ENCODE assay signal across 8 mouse cellular contexts in the genomic region with DNA sequence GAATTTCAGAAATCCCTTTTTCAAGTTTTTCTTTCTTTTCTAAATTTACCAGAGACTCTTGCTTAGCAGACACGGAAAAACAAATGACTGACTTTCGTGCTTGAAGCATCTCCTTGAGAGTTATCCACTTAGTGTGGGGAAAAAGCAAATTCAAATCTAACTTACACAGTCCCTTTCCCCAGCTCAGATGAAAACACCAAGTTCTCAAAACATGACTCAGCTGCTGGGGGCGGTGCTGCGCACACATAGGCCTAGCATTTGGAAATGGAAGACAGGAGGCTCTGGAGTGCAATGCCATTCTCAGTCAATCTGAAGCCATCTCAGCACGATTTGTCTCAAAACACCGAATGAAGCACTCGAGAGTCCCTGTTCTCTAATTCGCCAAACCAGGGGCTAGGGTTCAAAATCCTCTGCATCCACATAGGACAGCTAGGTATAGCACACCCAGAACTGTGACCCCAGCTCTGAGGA. TPM values are rescaled to one million over a fixed set of nuclear protein-coding genes. Genes with fewer than 3 reads are reported as not detected.
DNase-seq lines count a peak whose midpoint lies in the region; ATAC-seq lines count a peak whose summit lies in the region.
"Had no signal": no experiment of that assay in that cellular context is flagged by ENCODE, and none has a peak within 500 bp of the region (broad histone marks: within the 10 kb centered on the region; RNA-seq: fewer than 3 reads in every experiment).

No protein-coding gene starts in this region.

- H3K4me1 ChIP-seq in forebrain, embryonic 11.5 days (replicated peaks; ENCODE audit: control insufficient read depth, insufficient read depth, low read length): peaks cover 47% of the 10 kb centered on the region
- peaks cover 86% of the 10 kb centered on the region for H3K4me1 ChIP-seq in limb, embryonic 13.5 days
- H3K4me1 ChIP-seq in liver, embryonic 12.5 days: no peaks in the 10 kb centered on the region

- no peak overlapping the region for H3K9ac ChIP-seq in forebrain, embryonic 11.5 days (ENCODE audit: low read length)
- H3K9ac ChIP-seq in limb, embryonic 13.5 days: no peak overlapping the region
- H3K9ac ChIP-seq in liver, embryonic 12.5 days: no peak overlapping the region

- H3K9me3 ChIP-seq in forebrain, embryonic 11.5 days (ENCODE audit: control insufficient read depth, low read length): no peaks in the 10 kb centered on the region
- no peaks in the 10 kb centered on the region for H3K9me3 ChIP-seq in limb, embryonic 13.5 days
- H3K9me3 ChIP-seq in liver, embryonic 12.5 days (replicated peaks): no peaks in the 10 kb centered on the region

- DNase-seq in right cerebral cortex, adult 2 months (ENCODE audit: low spot score in 2 of 2): peak; percentile 72 to 73
- DNase-seq in right cerebral cortex, postnatal 4 days: no peak
- DNase-seq in forebrain, embryonic 11.5 days (ENCODE audit: low spot score): peak; percentile 47
- DNase-seq in telencephalon, adult 2 months (ENCODE audit: low read depth, low spot score): peak; percentile 78
- no peak for DNase-seq in spleen, adult 18-20 months

- H3K27ac ChIP-seq in forebrain, embryonic 11.5 days (ENCODE audit: low read depth, low read length): no peak overlapping the region
- no peak overlapping the region for H3K27ac ChIP-seq in limb, embryonic 13.5 days
- no peak overlapping the region for H3K27ac ChIP-seq in liver, embryonic 12.5 days

- peaks cover 3% of the 10 kb centered on the region; the same call in 1 of the 2 replicates for H3K36me3 ChIP-seq in forebrain, embryonic 11.5 days (ENCODE audit: control insufficient read depth, insufficient read depth, low read length)
- H3K36me3 ChIP-seq in limb, embryonic 13.5 days: peaks cover 56% of the 10 kb centered on the region
- no peaks in the 10 kb centered on the region for H3K36me3 ChIP-seq in liver, embryonic 12.5 days

- H3K27me3 ChIP-seq in forebrain, embryonic 11.5 days (ENCODE audit: control insufficient read depth, insufficient read depth, low read length): no peaks in the 10 kb centered on the region
- no peaks in the 10 kb centered on the region; the same call in 1 of the 2 replicates for H3K27me3 ChIP-seq in limb, embryonic 13.5 days
- no peaks in the 10 kb centered on the region for H3K27me3 ChIP-seq in liver, embryonic 12.5 days (replicated peaks)

- ATAC-seq in forebrain, embryonic 11.5 days (replicated peaks; ENCODE audit: low FRiP score): no peak
- no peak for ATAC-seq in limb, embryonic 13.5 days (ENCODE audit: low FRiP score, low read depth)
- ATAC-seq in liver, embryonic 12.5 days: no peak

- H3K4me2 ChIP-seq in forebrain, embryonic 11.5 days (ENCODE audit: low read depth, low read length, severe bottlenecking): peak overlapping the region; percentile 52; the same call in 1 of the 2 replicates
- peak overlapping the region; percentile 61 for H3K4me2 ChIP-seq in limb, embryonic 13.5 days (replicated peaks)
- H3K4me2 ChIP-seq in liver, embryonic 12.5 days: no peak overlapping the region

- no peak overlapping the region for H3K4me3 ChIP-seq in forebrain, embryonic 11.5 days (ENCODE audit: low read depth, low read length)
- peak overlapping the region; percentile 33; the same call in 1 of the 2 replicates for H3K4me3 ChIP-seq in limb, embryonic 13.5 days
- H3K4me3 ChIP-seq in liver, embryonic 12.5 days: no peak overlapping the region
- H3K4me3 ChIP-seq: erythroblast, embryonic 14.5 days had no signal

- 59% methylated on average over 8 of the region's 8 CpGs for WGBS in forebrain, embryonic 11.5 days
- 85% methylated on average over 8 of the region's 8 CpGs for WGBS in limb, embryonic 13.5 days
- WGBS in liver, embryonic 12.5 days (ENCODE audit: insufficient replicate concordance): 73% methylated on average over 8 of the region's 8 CpGs

RNA-seq across cellular contexts. Expression of gene Epha4, which starts 11.1 kb away (rescaled TPM):
- 38.4 and 42.9 TPM in 2 replicates for polyA plus RNA-seq in forebrain, embryonic 11.5 days (2014; fragmentation: Nextera tagmentation; extraction: Ambion mirVana)
- polyA plus RNA-seq in limb, embryonic 13.5 days (2015; fragmentation: Nextera tagmentation; extraction: Ambion mirVana): 58.9 and 59.5 TPM in 2 replicates
- 1.6 and 1.7 TPM in 2 replicates for polyA plus RNA-seq in liver, embryonic 12.5 days (2016; fragmentation: Nextera tagmentation; extraction: Ambion mirVana)
- polyA plus RNA-seq: erythroblast, embryonic 14.5 days had no signal

Comparison
In these comparisons a context has a peak if more than half of its experiments do, and no peak if none do; other contexts are left out.
1. DNase-seq: peak in right cerebral cortex, adult 2 months (2 of 2), forebrain, embryonic 11.5 days (single experiment) and telencephalon, adult 2 months (single experiment); none in right cerebral cortex, postnatal 4 days (single experiment) and spleen, adult 18-20 months (0 of 2).
2. RNA of gene Epha4, which starts 11.1 kb away (polyA plus RNA-seq): 58.9 to 59.5 TPM in limb, embryonic 13.5 days and 38.4 to 42.9 TPM in forebrain, embryonic 11.5 days; 1.6 to 1.7 TPM in liver, embryonic 12.5 days; every median in the first group is over 10 times any median in the second.